Mouse (Mus musculus) CD4-positive helper T cell, adult 2 months (primary cell): ENCODE data around the gene Crebl2.
A peak's percentile ranks its signal among the peaks of the same experiment; 100 is the strongest.

Source experiments
- DNase-seq: peaks from one replicate; pipeline ENCODE4 v3.0.0-alpha.2; 2012; ENCODE audit warnings: low read depth, missing footprints, low spot score

Gene Crebl2

GRCm38 (mm10) chr6:134829786-134830700, at the start of gene Crebl2:
Gene Crebl2, plus strand, starts transcription at chr6:134830154.
- DNase-seq: peak; percentile 98

DNA sequence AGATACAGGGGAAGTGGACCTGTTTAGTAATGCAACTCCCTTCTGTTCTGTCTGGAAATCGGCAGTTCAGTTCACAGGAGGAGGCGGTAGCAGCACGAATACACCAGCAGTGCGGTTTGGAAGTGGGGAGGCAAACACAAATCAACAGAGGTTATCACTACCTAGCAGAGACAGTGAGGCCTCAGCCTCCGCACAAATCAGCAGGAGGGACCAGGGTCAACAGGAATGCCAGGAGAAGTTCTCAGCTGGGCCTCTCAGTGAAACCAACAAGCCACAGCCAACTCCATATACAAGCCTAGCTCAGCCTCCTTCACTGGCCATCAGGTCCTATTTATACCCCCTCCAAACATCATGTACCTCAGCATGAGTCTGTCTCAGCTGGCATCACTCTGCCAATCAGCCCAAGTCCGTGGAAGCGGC, 48.5 kb upstream of the Crebl2 start:
- no peak for DNase-seq

GRCm38 (mm10) chr6:134782900-134783299, 47.1 kb upstream of the Crebl2 start:
- DNase-seq: no peak

DNA sequence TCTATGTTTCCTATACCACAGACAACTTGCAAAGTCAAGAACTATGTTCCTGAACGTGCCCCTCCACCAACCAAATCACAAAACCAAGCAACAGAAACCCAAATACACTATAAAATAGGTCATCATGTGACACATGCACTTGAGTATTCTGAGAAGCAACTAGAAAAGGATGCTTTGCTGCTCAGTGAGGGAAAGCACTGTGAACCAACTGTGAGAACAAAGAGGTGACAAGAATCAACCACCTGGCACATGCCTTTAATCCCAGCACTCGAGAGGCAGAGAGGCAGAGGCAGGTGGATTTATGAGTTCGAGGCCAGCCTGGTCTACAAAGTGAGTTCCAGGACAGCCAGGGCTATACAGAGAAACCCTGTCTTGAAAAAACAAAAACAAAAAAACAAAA, 43.5 kb upstream of the Crebl2 start:
- DNase-seq: no peak

DNA sequence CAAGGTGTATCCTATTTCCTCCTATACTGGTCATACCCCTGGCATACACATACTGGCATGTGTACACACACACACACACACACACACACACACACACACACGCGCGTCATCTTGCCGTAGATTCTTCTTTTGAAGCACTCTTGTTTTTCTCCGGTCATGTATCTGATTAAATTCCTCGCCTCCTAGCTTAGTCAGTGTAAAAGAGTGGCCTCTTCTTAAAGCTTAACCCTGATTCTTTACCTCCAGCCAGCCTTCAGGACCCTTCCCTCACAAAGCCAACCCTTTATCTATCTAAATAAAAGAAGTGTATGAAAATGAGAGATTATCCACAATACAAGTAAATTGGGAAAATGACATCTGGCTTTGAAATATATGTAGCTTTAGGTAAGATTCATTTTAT, 40.9 kb upstream of the Crebl2 start:
- DNase-seq: no peak

- DNase-seq: peak; percentile 70
These were observed 38.5 kb upstream of the Crebl2 start for GRCm38 (mm10) chr6:134791251-134792118.

DNA sequence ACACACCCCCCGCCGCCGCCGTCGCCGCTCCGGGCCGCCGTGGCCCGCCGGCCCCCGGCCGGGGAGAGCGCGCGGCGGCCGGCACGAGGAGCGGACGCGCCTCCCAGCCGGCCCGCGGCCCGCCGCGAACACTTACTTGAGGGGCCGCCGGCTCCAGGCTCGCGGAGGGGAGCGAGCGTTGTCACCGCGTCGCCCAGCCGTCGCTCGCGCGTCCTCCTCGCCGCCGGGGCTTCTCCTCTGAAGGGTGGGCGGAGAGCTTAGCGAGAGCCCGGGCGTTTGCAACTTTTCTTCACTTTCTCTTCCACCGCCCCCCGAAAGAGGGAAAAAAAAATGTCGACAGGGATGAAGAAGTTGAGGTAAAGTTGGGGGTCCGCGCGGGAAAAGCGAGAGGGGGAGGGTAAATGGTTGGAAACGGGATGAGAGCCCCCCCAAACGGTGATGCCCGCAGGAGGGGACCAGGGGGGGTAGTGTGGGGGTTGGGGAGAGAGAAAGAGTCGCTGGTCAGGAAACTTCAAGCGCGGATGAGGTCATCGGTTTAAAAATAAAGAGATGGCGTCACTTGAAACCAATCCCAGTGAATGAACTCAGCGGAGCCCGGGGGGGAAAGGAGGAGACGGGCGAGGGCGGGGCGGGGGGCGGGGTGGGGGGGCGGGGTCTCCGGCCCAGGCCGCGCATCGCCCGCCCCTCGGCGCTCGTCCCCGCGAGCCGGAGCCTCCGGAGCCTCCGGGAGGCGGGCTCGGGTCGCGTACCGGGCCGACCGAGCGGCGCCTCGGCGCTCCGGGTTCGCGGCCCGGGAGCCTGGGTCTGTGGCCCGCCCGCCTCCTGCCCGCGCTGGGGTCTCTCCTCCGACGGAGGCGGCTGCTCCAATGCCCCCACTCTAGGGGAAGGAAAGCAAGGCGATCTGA, 37.6 kb upstream of the Crebl2 start, which contains the start of gene Dusp16:
TSS of gene Dusp16 (minus strand) at position 485 of the 905 bp plus-strand sequence.
- DNase-seq: peak; percentile 90

- no peak for DNase-seq
These were observed 36.7 kb upstream of the Crebl2 start for GRCm38 (mm10) chr6:134793046-134793806.

DNA sequence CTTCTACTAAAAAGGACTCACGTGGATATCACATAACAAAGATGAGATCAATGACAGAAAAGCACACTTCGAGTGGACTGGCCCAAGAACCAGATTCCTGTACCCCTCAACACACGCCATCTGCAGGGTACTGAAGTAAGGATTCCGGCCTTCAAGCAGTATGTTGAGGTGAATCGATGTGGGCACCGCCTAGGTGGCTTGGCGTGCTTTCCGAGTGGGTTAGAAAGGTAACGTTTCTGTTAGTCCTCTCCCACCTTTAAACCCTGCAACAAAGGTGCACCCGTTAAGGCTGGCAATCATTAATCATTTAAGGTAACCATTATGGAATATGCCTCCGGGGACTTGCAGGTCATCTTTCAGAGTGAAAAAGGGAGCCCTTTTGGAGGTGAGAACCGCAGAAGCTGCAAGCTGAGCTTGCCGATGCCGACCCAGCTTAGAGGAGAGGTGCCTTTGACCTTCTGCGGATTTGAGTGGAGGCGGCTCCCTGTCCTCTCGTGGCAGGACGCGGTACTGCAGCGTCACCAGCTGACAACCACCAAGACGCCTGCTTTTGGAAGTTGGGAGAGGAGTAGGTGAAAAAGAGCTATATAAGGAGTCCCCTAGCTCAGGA, 35.9 kb upstream of the Crebl2 start:
- peak; percentile 84 for DNase-seq

GRCm38 (mm10) chr6:134796297-134796696, 33.7 kb upstream of the Crebl2 start:
- DNase-seq: no peak

DNA sequence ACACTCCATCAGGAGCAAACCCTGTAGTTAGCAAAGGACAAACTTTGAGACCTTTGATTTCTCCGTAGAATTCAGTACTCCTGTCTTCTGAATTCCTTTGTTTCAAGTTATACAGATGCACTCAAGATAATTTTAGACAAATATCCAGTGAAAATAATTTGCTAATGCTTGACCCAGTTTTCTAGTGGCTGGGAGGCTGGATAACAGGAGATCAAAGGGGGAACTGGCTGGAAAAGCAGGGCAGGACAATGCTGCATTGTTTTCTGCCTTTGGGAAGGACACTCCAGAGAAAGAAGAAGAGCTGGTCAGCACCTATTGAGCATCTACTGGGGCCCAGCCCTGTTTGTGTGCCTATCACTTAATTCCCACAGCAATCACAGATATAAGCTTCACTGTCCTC, 28.5 kb upstream of the Crebl2 start:
- DNase-seq: no peak

DNA sequence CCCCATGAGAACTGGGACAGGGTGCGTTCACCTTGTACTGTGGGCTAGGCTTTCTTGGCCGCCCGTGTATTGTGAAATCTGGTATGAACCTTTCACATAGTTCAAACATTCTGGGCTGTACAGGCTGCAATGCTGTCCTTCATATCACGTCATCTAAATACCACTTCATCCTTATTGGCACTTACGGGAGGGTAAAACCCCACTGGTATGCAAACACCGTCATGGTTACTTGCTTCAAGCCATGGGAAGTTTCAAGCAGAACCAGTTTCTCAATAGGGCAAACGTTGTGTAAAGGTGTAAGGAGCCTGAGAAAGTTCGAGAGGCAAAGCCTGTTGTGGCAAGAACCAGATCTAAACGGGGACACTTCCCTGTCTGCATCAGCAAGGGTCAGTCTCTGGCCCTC, 27.3 kb upstream of the Crebl2 start:
- no peak for DNase-seq

GRCm38 (mm10) chr6:134804736-134805277, 25.1 kb upstream of the Crebl2 start:
- no peak for DNase-seq

DNA sequence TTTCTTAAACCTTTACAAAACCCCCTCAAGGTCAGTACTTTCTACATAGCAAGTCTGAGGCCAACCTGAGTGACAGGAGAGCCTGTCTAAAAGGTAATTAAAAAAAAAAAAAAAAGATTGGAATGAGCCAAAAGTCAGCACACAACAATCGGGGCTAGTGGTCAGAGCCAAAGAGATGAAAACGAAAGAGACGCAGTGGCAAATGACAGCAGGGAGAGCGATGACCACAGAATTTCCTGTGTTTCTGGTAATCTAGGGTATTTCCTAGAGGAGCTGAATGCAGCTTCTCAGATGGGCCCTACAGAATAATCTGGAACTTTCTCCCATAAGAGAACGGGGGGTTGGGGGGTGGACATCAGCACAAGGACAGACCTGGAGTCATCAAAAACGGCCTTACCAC, 23.8 kb upstream of the Crebl2 start:
- no peak for DNase-seq

DNA sequence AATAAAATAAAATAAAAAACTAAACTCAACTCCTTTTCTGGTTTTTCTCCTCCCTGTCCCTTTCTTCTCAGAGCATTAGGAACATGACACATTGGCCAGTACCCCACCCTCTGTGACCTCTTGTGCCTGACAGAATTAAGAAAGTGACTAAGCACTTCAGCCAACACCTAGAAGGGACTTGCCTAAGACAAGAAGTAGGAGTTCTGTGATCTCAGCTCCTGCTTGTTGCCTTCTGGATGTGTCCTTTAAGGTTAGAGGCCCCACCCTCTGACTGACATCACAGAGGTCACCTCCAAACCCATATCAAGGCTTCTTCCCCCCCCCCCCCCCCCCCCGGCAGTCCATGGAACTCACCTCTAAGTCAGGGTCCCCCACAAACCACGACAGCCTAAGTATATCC, 22.9 kb upstream of the Crebl2 start:
- no peak for DNase-seq

DNA sequence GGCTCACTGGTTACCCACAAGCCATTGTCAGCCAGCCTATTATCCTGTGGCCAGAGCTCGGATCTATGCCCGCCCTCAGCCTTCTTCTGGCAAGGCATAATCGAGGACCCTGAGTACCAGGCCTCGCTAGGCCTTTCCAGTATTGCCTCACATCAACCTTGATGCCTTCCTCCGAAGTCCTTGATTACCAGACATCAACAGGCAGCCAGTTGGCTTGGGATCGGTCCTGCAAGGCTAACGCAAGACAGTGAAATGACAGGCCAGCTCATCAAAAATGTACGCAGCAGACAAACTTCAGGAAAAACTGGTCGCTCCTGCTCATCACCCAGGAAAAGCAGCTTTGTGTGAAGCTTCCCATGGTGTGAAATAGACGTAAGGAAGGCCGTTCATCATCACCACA, 22.2 kb upstream of the Crebl2 start:
- no peak for DNase-seq

DNA sequence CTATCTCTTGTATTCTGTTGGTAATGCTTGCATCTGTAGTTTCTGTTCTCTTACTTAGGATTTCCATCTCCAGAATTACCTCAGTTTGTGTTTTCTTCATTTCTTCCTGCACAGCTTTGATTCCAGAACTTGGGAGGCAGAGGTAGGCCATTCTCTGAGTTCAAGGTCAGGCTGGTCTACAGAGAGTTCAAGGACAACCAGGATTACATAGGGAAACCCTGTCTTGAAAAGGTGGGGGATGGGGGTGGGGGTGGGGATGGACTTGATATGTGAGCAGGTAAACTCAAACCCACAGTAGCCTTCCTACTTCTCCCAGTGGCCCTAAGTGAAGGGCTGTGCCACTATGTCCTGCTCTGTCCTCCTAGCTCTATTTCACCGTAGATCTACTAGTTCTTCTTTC, 16.9 kb upstream of the Crebl2 start:
- no peak for DNase-seq

GRCm38 (mm10) chr6:134817051-134817928, 12.7 kb upstream of the Crebl2 start:
- no peak for DNase-seq

DNA sequence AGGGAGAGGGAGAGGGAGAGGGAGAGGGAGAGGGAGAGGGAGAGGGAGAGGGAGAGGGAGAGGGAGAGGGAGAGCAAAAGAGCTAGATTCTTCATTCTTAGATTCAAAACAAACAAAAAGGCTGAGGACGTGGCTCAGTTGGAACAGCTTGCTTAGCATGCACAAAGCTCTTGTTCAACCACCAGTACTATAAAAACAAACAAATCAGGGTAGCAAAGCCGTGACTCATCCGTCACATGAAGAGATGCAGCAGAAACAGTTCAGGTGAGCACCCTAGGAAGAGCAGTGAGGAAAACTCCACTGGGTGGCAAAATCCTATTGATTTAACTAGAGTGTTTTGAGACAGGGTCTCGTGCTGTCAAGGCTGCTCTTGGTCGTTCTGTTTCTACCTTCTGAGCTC, 10.2 kb upstream of the Crebl2 start:
- DNase-seq: no peak
